Mouse (Mus musculus) midbrain, embryonic 11.5 days (tissue): ENCODE data around the gene Ube2cbp. TPM values are rescaled to one million over a fixed set of nuclear protein-coding genes. Genes with fewer than 3 reads are reported as not detected.
A peak's percentile ranks its signal among the peaks of the same experiment; 100 is the strongest.

ENCODE experiments used
- ATAC-seq: fragments of 200-750 bp; cut with Nextera tagmentation; 2 replicates; pipeline ENCODE4 v1.8.0; 2017; ENCODE audit warnings: moderate TSS enrichment, moderate library complexity; ENCODE audit not compliant: low FRiP score
- DNase-seq: peaks from one replicate; pipeline ENCODE4 v3.0.0; 2015; ENCODE audit warnings: low spot score; ENCODE audit errors: missing footprints
- H3K27ac ChIP-seq: fragments of 300-500 bp; sonication (generic); 2 replicates; pipeline ENCODE4 v1.5.1; 2014; ENCODE audit warnings: low read depth, low read length
- H3K27me3 ChIP-seq: fragments of 300-500 bp; sonication (generic); 2 replicates; pipeline ENCODE4 v1.6.1; 2014; ENCODE audit warnings: mild to moderate bottlenecking, low read length, moderate library complexity, mixed read lengths; ENCODE audit not compliant: control insufficient read depth, insufficient read depth
- H3K36me3 ChIP-seq: fragments of 300-500 bp; sonication (generic); 2 replicates; pipeline ENCODE4 v1.6.1; 2014; ENCODE audit warnings: mild to moderate bottlenecking, low read length, moderate library complexity, mixed read lengths; ENCODE audit not compliant: control insufficient read depth, insufficient read depth
- H3K4me1 ChIP-seq: fragments of 300-500 bp; sonication (generic); 2 replicates; pipeline ENCODE4 v1.6.1; 2014; ENCODE audit warnings: low read length; ENCODE audit not compliant: control insufficient read depth, insufficient read depth
- H3K4me2 ChIP-seq: fragments of 300-500 bp; sonication (generic); 2 replicates; pipeline ENCODE4 v1.6.1; 2014; ENCODE audit warnings: mild to moderate bottlenecking, moderate library complexity
- H3K4me3 ChIP-seq: fragments of 300-500 bp; sonication (generic); 2 replicates; pipeline ENCODE4 v1.5.1; 2014; ENCODE audit warnings: low read depth, low read length
- H3K9ac ChIP-seq: fragments of 300-500 bp; sonication (generic); 2 replicates; pipeline ENCODE4 v1.6.1; 2014; ENCODE audit warnings: low read length
- H3K9me3 ChIP-seq: fragments of 300-500 bp; sonication (generic); 2 replicates; pipeline ENCODE4 v1.6.1; 2016; ENCODE audit warnings: low read length; ENCODE audit not compliant: control insufficient read depth
- WGBS: fragments of 180-500 bp; shearing (Covaris S2); extraction: QIAGEN DNeasy Blood & Tissue Kit; methylation state at CpG from one replicate; pipeline ENCODE4 v1.1.7; 2014; 5-methylcytosine and 5-hydroxymethylcytosine counted together
- polyA plus RNA-seq: library from polyadenylated mRNA; unstranded; fragments of >200 nt; fragmentation: Nextera tagmentation; extraction: Ambion mirVana; gene quantifications from 2 replicates; pipeline ENCODE4 v1.2.1, GENCODE M21; 2014

The Ube2cbp gene
- 6.3 and 9.6 TPM in 2 replicates for polyA plus RNA-seq

GRCm38 (mm10) chr9:86464151-86465105 lies at the start of gene Ube2cbp:
Gene Ube2cbp (minus strand): TSS chr9:86464950.
- peak; percentile 83 for ATAC-seq
- Histone ChIP-seq H3K4me2 (peak within 1 kb of the TSS; percentile 63), H3K27ac (no peak within 1 kb of the TSS; the same call in 1 of the 2 replicates), H3K36me3 (no peaks in the 10 kb centered on the region), H3K4me3 (peak within 1 kb of the TSS; percentile 61), H3K9ac (peak within 1 kb of the TSS; percentile 84), H3K9me3 (no peaks in the 10 kb centered on the region), H3K27me3 (peaks cover 7% of the 10 kb centered on the region; the same call in 1 of the 2 replicates), H3K4me1 (peaks cover 3% of the 10 kb centered on the region; the same call in 1 of the 2 replicates)
- WGBS, result 2% methylated on average over 70 of the region's 70 CpGs
- peak; percentile 99 for DNase-seq

DNA sequence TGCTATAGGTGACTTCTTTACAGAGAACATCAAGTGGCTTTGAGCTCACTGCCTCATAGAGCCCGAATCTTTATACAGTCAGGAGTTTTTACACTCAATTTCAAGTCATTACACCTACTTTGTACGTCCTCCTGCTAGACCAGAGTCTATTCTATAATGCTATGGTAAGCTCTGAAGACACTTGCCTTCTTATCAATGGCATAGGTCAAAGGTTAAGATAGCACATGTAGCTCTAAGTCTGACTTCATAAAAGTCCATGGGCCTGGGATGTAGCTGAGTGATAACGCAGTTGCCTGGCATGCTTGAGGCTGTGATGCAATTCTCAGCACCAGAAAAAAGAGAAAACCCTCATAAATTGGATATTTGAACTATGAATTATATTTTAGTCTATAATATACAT lies 49.6 kb upstream of the Ube2cbp start:
- Histone ChIP-seq H3K4me2 (no peak overlapping the region), H3K9ac (no peak overlapping the region), H3K27ac (no peak overlapping the region), H3K4me3 (no peak overlapping the region), H3K27me3 (no peaks in the 10 kb centered on the region), H3K9me3 (no peaks in the 10 kb centered on the region), H3K4me1 (no peaks in the 10 kb centered on the region), H3K36me3 (0 out of 2 replicates have a peak, but pooled peaks cover 3% of the 10 kb centered on the region)
- ATAC-seq (no peak), DNase-seq (no peak)
- 81% methylated on average over 3 of the region's 3 CpGs for WGBS

DNA sequence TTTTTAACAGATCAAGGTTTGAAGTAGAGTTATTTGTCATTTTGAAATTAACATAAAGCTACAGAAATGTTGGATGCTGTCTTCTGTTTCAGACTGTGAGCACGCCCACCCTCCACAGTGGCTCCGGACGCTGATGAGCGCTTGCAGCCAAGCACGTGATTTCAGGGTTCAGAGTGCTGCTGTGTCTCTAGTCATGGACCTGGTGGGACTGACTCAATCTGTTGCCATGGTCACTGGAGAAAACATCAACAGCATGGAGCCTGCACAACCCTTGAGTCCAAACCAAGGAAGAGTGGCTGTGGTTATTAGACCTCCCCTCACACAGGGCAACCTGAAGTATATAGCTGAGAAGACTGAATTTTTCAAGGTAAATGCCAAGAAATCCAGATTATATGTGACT lies 49.0 kb upstream of the Ube2cbp start:
- Histone ChIP-seq H3K36me3 (0 out of 2 replicates have a peak, but pooled peaks cover 3% of the 10 kb centered on the region), H3K4me2 (no peak overlapping the region), H3K4me3 (no peak overlapping the region), H3K4me1 (no peaks in the 10 kb centered on the region), H3K9me3 (no peaks in the 10 kb centered on the region), H3K27ac (no peak overlapping the region), H3K27me3 (no peaks in the 10 kb centered on the region), H3K9ac (no peak overlapping the region)
- ATAC-seq (peak; percentile 44; the same call in 1 of the 2 replicates), DNase-seq (no peak)
- WGBS, result 75% methylated on average over 5 of the region's 5 CpGs

DNA sequence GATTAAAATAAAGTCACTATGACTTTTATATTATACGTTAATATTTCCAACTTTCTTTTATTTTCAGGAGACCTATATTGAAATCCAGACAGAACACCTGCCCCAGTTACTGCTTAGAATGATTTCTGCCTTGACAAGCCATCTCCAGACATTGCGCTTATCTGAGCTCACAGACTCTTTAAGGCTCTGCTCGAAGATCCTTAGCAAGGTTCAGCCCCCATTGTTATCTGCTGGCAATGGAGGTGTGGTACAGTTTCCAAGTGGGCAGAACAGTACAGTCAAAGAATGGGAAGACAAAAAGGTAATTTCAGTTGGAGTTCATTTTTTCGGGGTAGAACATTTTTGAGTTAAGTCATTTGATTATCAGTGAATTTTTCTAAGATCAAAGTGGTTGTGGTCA lies 42.7 kb upstream of the Ube2cbp start:
- H3K4me3 ChIP-seq, result no peak overlapping the region
- no peaks in the 10 kb centered on the region for H3K27me3 ChIP-seq
- no peak for DNase-seq
- H3K9me3 ChIP-seq, result no peaks in the 10 kb centered on the region
- H3K9ac ChIP-seq, result no peak overlapping the region
- WGBS, result 88% methylated on average over 4 of the region's 4 CpGs
- H3K4me2 ChIP-seq, result no peak overlapping the region
- no peak overlapping the region for H3K27ac ChIP-seq
- no peak for ATAC-seq
- no peaks in the 10 kb centered on the region for H3K36me3 ChIP-seq
- H3K4me1 ChIP-seq, result no peaks in the 10 kb centered on the region

GRCm38 (mm10) chr9:86499083-86499482 lies 34.3 kb upstream of the Ube2cbp start:
- no peaks in the 10 kb centered on the region for H3K4me1 ChIP-seq
- ATAC-seq (no peak), DNase-seq (no peak)
- H3K9me3 ChIP-seq, result no peaks in the 10 kb centered on the region
- WGBS, result 96% methylated on average over 3 of the region's 3 CpGs
- H3K4me3 ChIP-seq, result no peak overlapping the region
- H3K27me3 ChIP-seq, result no peaks in the 10 kb centered on the region
- H3K9ac ChIP-seq, result no peak overlapping the region
- H3K36me3 ChIP-seq, result no peaks in the 10 kb centered on the region
- H3K4me2 ChIP-seq, result no peak overlapping the region
- H3K27ac ChIP-seq, result no peak overlapping the region

DNA sequence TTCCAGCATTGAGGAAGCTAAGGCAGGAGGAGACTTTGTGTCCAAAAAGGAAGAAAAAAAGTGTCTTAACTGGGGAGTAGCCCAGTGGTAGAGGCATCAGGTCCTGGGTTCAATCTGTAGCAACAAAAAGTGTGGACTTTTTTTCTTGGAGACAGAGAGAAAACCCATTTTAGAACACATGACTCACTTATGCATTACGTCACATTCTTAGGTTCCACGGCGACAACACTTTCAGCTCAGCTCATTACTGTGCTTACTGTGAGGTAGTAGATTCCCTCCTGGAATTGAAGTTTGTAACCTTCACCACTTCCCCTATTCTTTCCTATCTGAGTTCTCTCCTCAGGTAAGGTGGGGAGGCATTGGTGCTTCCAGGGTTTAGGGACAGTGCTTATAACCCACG lies 31.5 kb upstream of the Ube2cbp start:
- Histone ChIP-seq H3K9ac (no peak overlapping the region), H3K27me3 (no peaks in the 10 kb centered on the region), H3K4me3 (no peak overlapping the region), H3K36me3 (no peaks in the 10 kb centered on the region), H3K4me1 (no peaks in the 10 kb centered on the region), H3K27ac (no peak overlapping the region), H3K4me2 (no peak overlapping the region), H3K9me3 (no peaks in the 10 kb centered on the region)
- 90% methylated on average over 4 of the region's 4 CpGs for WGBS
- no peak for ATAC-seq
- DNase-seq, result no peak

DNA sequence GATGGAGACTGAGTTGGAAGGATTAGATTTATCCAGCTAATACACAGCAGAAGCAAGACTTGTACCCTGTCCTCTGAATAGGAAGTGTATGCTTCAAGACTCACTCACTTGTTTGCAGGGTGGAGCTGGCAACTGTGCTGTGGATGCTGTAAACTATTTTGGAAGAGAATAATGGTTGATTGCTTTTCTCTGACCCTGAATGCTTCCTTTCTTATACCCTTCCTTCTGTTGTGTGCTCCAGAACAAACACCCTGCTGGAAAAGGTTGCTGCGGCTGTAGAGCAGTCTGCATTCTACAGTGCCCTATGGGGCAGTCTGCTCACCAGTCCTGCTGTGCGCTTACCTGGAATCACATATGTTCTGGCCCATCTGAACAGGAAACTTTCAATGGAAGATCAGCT lies 27.0 kb upstream of the Ube2cbp start:
- DNase-seq (no peak), ATAC-seq (no peak)
- no peaks in the 10 kb centered on the region for H3K9me3 ChIP-seq

DNA sequence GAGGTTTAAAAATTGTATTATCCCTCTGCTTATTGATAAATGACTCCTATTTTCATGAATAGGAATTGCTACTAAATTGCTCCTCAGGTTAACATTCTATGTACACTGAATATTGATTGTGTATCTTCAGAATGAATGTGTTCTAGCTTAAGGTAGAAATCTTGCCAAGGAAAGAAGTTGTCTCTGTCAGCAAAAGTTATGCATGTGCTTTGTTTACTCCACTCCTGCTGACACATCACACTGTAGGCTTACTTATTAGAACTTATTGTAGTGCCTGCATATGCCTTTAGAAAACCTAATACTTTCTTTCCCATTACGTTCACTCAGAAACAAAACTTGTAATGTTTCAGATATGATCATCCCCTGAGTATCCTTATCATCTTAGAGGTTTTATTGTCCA lies 17.5 kb upstream of the Ube2cbp start:
- H3K27ac ChIP-seq, result no peak overlapping the region
- no peak for ATAC-seq
- no peaks in the 10 kb centered on the region for H3K27me3 ChIP-seq
- no peaks in the 10 kb centered on the region for H3K36me3 ChIP-seq
- no peak overlapping the region for H3K9ac ChIP-seq
- 93% methylated on average over 1 of the region's 1 CpGs for WGBS
- no peak overlapping the region for H3K4me3 ChIP-seq
- no peaks in the 10 kb centered on the region for H3K9me3 ChIP-seq
- DNase-seq, result no peak
- H3K4me2 ChIP-seq, result no peak overlapping the region
- no peaks in the 10 kb centered on the region for H3K4me1 ChIP-seq

More for the DNA sequence above, 27.0 kb upstream of the Ube2cbp start:
- no peaks in the 10 kb centered on the region for H3K4me1 ChIP-seq
- H3K9ac ChIP-seq, result no peak overlapping the region
- no peaks in the 10 kb centered on the region for H3K36me3 ChIP-seq
- no peak overlapping the region for H3K27ac ChIP-seq
- H3K4me2 ChIP-seq, result no peak overlapping the region
- no peak overlapping the region for H3K4me3 ChIP-seq
- 92% methylated on average over 2 of the region's 2 CpGs for WGBS
- no peaks in the 10 kb centered on the region for H3K27me3 ChIP-seq

DNA sequence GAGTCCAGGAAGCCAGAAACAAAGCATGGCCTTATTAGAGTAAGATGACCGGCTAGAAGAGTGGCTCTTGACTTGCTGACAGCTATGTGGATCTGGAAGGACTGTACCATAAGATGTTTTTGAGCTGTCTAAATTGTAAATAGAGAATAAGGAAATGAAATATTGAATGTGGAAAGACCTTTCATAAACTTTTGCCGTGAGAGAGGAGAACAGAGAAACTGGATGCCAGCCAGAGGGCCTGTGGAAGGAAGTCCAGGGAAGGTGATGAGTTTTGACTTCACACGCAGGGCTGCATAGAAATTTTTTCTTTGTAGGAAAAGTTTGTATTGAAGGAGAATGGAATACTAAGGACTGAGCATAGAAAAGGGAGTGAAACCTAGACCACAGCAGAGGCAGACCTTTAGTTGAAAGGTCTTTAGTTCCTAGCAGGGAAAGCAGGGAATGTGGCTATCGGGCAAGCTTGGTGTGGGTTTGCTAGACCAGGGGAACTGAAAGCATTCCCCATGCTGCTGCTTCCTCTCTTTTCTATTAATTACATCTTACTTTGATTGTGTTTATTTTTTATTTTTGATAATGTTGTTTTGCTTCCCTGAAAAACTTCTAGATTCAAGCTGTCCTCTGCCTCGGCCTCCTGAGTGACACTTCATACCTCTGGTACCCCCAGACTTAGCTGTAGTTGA lies 13.8 kb upstream of the Ube2cbp start:
- H3K27me3 ChIP-seq, result no peaks in the 10 kb centered on the region
- H3K9ac ChIP-seq, result no peak overlapping the region
- DNase-seq (no peak), ATAC-seq (no peak)
- no peaks in the 10 kb centered on the region for H3K4me1 ChIP-seq
- H3K4me3 ChIP-seq, result no peak overlapping the region
- no peaks in the 10 kb centered on the region for H3K36me3 ChIP-seq
- no peak overlapping the region for H3K4me2 ChIP-seq
- WGBS, result 89% methylated on average over 5 of the region's 5 CpGs
- no peaks in the 10 kb centered on the region for H3K9me3 ChIP-seq
- H3K27ac ChIP-seq, result no peak overlapping the region
